Mouse (Mus musculus) embryonic fibroblast, embryonic 13.5 days (primary cell): Measurements from ENCODE around the gene Tmem170.

ENCODE experiments used
- CTCF ChIP-seq: IDR thresholded peaks from 2 replicates; pipeline ENCODE4 v1.5.1; 2011; ENCODE audit warnings: mild to moderate bottlenecking, control low read depth, low read length, moderate library complexity, borderline replicate concordance; ENCODE audit not compliant: insufficient read depth
- POLR2A ChIP-seq: IDR thresholded peaks from 2 replicates; pipeline ENCODE4 v1.6.1; 2011; ENCODE audit warnings: low read depth, mild to moderate bottlenecking, control low read depth, low read length, moderate library complexity

DNA sequence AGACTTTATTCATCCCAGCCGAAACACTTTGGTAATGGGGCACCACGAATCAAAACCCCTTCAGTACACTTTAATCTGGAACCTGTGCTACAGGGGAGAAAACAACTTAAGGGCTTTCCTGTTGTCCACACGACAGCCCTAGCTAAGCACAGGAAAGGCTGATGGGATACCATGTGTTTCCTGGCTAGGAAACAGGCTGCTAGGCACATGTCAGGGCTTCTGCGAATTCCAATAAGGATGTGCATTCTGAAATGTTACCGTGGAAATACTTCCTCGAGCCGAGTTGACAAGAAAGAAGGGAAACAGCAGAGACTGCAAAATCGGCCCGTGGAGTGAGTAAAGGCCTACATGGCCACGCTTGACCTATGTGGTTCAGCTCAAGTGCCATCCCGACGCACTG is 56.5 kb downstream of the Tmem170 start:
- no peak for TF ChIP-seq POLR2A
- TF ChIP-seq CTCF, result no peak
